Mouse (Mus musculus): ENCODE measurements at regions not wholly inside any gene's neighbourhood (a gene's known extent, or its start where the extent isn't known, plus 50 kb on each side); places are given as distances from the start of the nearest gene placed in this dataset.

DNA sequence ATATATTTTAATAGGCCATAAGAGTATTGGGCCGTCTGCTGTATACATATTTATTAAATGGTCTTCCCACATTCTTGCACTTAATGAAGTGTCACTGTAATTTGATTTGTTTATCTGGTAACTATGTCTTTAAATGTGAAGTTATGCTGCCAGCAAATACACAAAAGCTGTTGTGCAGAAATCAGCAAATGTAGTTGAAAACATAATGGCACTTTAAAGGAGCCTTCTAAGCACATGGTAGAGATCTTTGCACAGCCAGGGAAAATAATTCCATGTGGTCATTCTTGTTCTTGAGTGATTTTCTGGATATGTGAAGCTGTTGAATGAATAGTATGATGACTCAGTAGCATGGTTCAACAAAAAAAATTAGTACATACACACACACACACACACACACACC lies 164.4 kb upstream of the Meox2 start:
- no peak for TF ChIP-seq POLR2A (IDR thresholded peaks at IDR 0.05; ENCODE audit: insufficient read length, low read depth)
- no peak for TF ChIP-seq USF1 (IDR thresholded peaks at IDR 0.05; ENCODE audit: low read depth)
- no peak for TF ChIP-seq MAX (IDR thresholded peaks at IDR 0.05; ENCODE audit: low read depth)
